ENCODE assay signal across 8 mouse cellular contexts in the genomic region with DNA sequence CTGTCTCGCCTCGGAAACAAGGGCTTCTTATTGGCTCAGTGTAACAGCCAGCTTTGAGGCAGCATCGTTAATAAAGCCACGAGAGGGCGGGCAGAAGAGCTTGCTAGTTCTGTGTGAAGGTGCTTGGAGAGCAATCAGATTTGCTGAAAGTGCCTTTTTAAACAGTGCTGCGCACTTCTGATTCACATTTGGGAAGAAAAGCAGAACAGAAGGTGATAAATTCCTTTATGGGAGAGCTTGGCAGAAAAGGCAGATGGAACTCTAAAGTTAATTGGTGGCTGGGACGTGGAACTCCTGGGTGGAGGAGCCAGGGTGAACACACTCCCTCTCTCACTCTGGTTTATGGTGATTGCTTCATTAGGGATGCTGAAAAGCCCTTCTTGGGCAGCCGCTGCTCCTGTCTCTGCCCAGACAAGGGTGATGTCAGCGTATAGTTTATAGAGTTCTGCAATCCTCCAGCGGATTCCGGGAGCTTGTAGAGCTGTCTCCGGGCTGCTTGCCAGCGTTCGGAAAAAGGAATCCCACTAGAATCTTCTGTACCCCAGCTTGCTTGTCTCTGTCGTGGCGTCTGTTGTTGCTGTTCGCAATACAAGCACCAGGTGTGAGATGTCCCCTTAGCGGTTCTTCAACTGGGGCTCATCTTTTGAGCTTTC.
DNase-seq lines count a peak whose midpoint lies in the region; ATAC-seq and TF ChIP-seq lines count a peak whose summit lies in the region.

No protein-coding gene starts in this region.

- peak; percentile 29 for DNase-seq in limb, embryonic 11.5 days (ENCODE audit: low spot score)
- DNase-seq in limb, embryonic 10.5 days (ENCODE audit: low spot score) = no peak
- peak; percentile 89 for DNase-seq in forebrain, postnatal 0 days
- DNase-seq in heart, postnatal 36 days = peak; percentile 20 to 44
- peak; percentile 19 to 61 for DNase-seq in left cerebral cortex, adult 8-10 months (ENCODE audit: low spot score in 2 of 2)
- DNase-seq in spleen, postnatal 10 days (ENCODE audit: low spot score in 2 of 2) = no peak

- H3K4me2 ChIP-seq in limb, embryonic 11.5 days (ENCODE audit: low read depth, severe bottlenecking) = no peak overlapping the region; the same call in 1 of the 2 replicates
- peak overlapping the region; percentile 37 for H3K4me2 ChIP-seq in forebrain, postnatal 0 days (ENCODE audit: low read depth)
- peak overlapping the region; percentile 50 for H3K4me2 ChIP-seq in neural tube, embryonic 12.5 days (replicated peaks)

- no peaks in the 10 kb centered on the region for H3K9me3 ChIP-seq in limb, embryonic 11.5 days (ENCODE audit: control insufficient read depth, low read length)
- H3K9me3 ChIP-seq in limb, embryonic 10.5 days (replicated peaks) = no peaks in the 10 kb centered on the region
- H3K9me3 ChIP-seq in forebrain, postnatal 0 days (ENCODE audit: low read length) = no peaks in the 10 kb centered on the region
- H3K9me3 ChIP-seq in neural tube, embryonic 12.5 days = no peaks in the 10 kb centered on the region

- no peak overlapping the region for H3K9ac ChIP-seq in limb, embryonic 11.5 days (ENCODE audit: low read length)
- H3K9ac ChIP-seq in forebrain, postnatal 0 days = 0 out of 2 replicates have a peak overlapping the region, but pooled peaks have one; percentile 2
- 0 out of 2 replicates have a peak overlapping the region, but pooled peaks have one; percentile 14 for H3K9ac ChIP-seq in neural tube, embryonic 12.5 days

- H3K4me3 ChIP-seq in limb, embryonic 11.5 days (ENCODE audit: low read depth, low read length) = no peak overlapping the region
- H3K4me3 ChIP-seq in limb, embryonic 10.5 days = no peak overlapping the region
- H3K4me3 ChIP-seq in forebrain, postnatal 0 days (ENCODE audit: low read depth, low read length) = peak overlapping the region; percentile 10
- no peak overlapping the region; the same call in 1 of the 2 replicates for H3K4me3 ChIP-seq in neural tube, embryonic 12.5 days

- no peaks in the 10 kb centered on the region for H3K36me3 ChIP-seq in limb, embryonic 11.5 days (ENCODE audit: control insufficient read depth, insufficient read depth, low read length)
- no peaks in the 10 kb centered on the region for H3K36me3 ChIP-seq in limb, embryonic 10.5 days
- H3K36me3 ChIP-seq in forebrain, postnatal 0 days (ENCODE audit: insufficient read depth) = no peaks in the 10 kb centered on the region
- no peaks in the 10 kb centered on the region for H3K36me3 ChIP-seq in neural tube, embryonic 12.5 days

- no peak overlapping the region for H3K27ac ChIP-seq in limb, embryonic 11.5 days (replicated peaks; ENCODE audit: low read depth, low read length)
- no peak overlapping the region; the same call in 1 of the 2 replicates for H3K27ac ChIP-seq in limb, embryonic 10.5 days
- peak overlapping the region; percentile 60; the same call in 1 of the 2 replicates for H3K27ac ChIP-seq in forebrain, postnatal 0 days (ENCODE audit: low read depth, low read length)
- H3K27ac ChIP-seq in neural tube, embryonic 12.5 days = no peak overlapping the region; the same call in 1 of the 2 replicates

- peaks cover 7% of the 10 kb centered on the region for H3K4me1 ChIP-seq in limb, embryonic 11.5 days (ENCODE audit: control insufficient read depth, insufficient read depth, low read length)
- H3K4me1 ChIP-seq in limb, embryonic 10.5 days = peaks cover 15% of the 10 kb centered on the region
- peaks cover 7% of the 10 kb centered on the region for H3K4me1 ChIP-seq in forebrain, postnatal 0 days (ENCODE audit: insufficient read depth)
- H3K4me1 ChIP-seq in neural tube, embryonic 12.5 days = peaks cover 18% of the 10 kb centered on the region

- intact Hi-C loops in heart, postnatal 36 days (cut with DNase I) = no loop called here

- TF ChIP-seq CTCF in forebrain, postnatal 0 days (IDR thresholded peaks at IDR 0.05; ENCODE audit: low read depth) = peak; percentile 45

- no peak for ATAC-seq in limb, embryonic 11.5 days (ENCODE audit: insufficient number of reproducible peaks, low FRiP score, low TSS enrichment, low read depth)
- peak; percentile 96 for ATAC-seq in forebrain, postnatal 0 days
- peak; percentile 89 for ATAC-seq in neural tube, embryonic 12.5 days (ENCODE audit: low FRiP score, low read depth)
- no peak for ATAC-seq in CD4-positive, CD25-positive, alpha-beta regulatory T cell, adult 4 months

- H3K27me3 ChIP-seq in limb, embryonic 11.5 days (ENCODE audit: control insufficient read depth, insufficient read depth, low read length) = no peaks in the 10 kb centered on the region
- no peaks in the 10 kb centered on the region for H3K27me3 ChIP-seq in limb, embryonic 10.5 days (ENCODE audit: low read depth, poor library complexity, severe bottlenecking)
- no peaks in the 10 kb centered on the region for H3K27me3 ChIP-seq in forebrain, postnatal 0 days (ENCODE audit: insufficient read depth, low read length)
- H3K27me3 ChIP-seq in neural tube, embryonic 12.5 days (replicated peaks) = no peaks in the 10 kb centered on the region

- WGBS in limb, embryonic 11.5 days = 34% methylated on average over 18 of the region's 18 CpGs
- WGBS in limb, embryonic 10.5 days = 48% methylated on average over 18 of the region's 18 CpGs
- 17% methylated on average over 18 of the region's 18 CpGs for WGBS in forebrain, postnatal 0 days
- WGBS in neural tube, embryonic 12.5 days = 17% methylated on average over 18 of the region's 18 CpGs

Comparison
In these comparisons a context has a peak if more than half of its experiments do, and no peak if none do; other contexts are left out.
1. DNase-seq: peak in limb, embryonic 11.5 days (single experiment), forebrain, postnatal 0 days (single experiment), heart, postnatal 36 days (2 of 2) and left cerebral cortex, adult 8-10 months (2 of 2); none in limb, embryonic 10.5 days (single experiment) and spleen, postnatal 10 days (0 of 2).
2. ATAC-seq: peak in forebrain, postnatal 0 days (single experiment) and neural tube, embryonic 12.5 days (single experiment); none in limb, embryonic 11.5 days (single experiment) and CD4-positive, CD25-positive, alpha-beta regulatory T cell, adult 4 months (single experiment).